Mouse (Mus musculus): ENCODE measurements at regions not wholly inside any gene's neighbourhood (a gene's known extent, or its start where the extent isn't known, plus 50 kb on each side); places are given as distances from the start of the nearest gene placed in this dataset.

- no peak for ATAC-seq (ENCODE audit: low FRiP score, low read depth)
- Histone ChIP-seq H3K4me2 (replicated peaks) (no peak overlapping the region), H3K4me3 (no peak overlapping the region), H3K9me3 (no peaks in the 10 kb centered on the region), H3K27ac (replicated peaks) (no peak overlapping the region), H3K36me3 (no peaks in the 10 kb centered on the region), H3K4me1 (no peaks in the 10 kb centered on the region), H3K9ac (replicated peaks) (no peak overlapping the region), H3K27me3 (no peaks in the 10 kb centered on the region)
- 65% methylated on average over 2 of the region's 2 CpGs for WGBS
Measured at GRCm38 (mm10) chrX:57950896-57951295, 71.6 kb upstream of the Zic3 start.

DNA sequence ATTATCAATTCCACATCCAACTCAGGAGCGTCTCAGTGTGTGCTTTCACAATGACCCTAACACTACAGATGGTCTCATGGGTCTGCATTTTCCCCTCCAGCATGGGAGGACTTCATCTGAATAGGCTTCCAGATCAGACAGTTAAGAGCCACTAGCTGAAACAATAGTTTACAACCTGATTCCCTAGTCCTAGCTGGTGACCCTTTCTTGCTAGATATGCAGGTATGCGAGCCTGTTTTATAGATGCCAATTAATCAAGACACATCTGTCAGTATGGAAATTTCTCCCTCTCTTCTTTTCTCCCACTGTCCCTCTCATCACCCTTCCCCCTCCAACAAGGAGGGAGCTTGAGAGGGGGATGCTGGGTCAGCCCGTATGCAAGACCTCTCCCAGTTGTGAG is 71.2 kb upstream of the Zic3 start:
- H3K4me2 ChIP-seq (replicated peaks), result no peak overlapping the region
- no peak overlapping the region for H3K27ac ChIP-seq (replicated peaks)
- WGBS, result 62% methylated on average over 3 of the region's 3 CpGs
- H3K36me3 ChIP-seq, result no peaks in the 10 kb centered on the region
- no peak overlapping the region for H3K9ac ChIP-seq (replicated peaks)
- no peak overlapping the region for H3K4me3 ChIP-seq
- H3K27me3 ChIP-seq, result no peaks in the 10 kb centered on the region
- ATAC-seq (ENCODE audit: low FRiP score, low read depth), result no peak
- no peaks in the 10 kb centered on the region for H3K4me1 ChIP-seq
- H3K9me3 ChIP-seq, result no peaks in the 10 kb centered on the region

GRCm38 (mm10) chrX:57954594-57955185 is 67.8 kb upstream of the Zic3 start:
- no peak overlapping the region for H3K9ac ChIP-seq (replicated peaks)
- H3K4me1 ChIP-seq, result no peaks in the 10 kb centered on the region
- no peak overlapping the region for H3K27ac ChIP-seq (replicated peaks)
- H3K36me3 ChIP-seq, result no peaks in the 10 kb centered on the region
- WGBS, result 30% methylated on average over 3 of the region's 3 CpGs
- ATAC-seq (ENCODE audit: low FRiP score, low read depth), result peak; percentile 62; the same call in 1 of the 2 replicates
- no peaks in the 10 kb centered on the region for H3K9me3 ChIP-seq
- H3K4me3 ChIP-seq, result no peak overlapping the region
- H3K4me2 ChIP-seq (replicated peaks), result no peak overlapping the region
- H3K27me3 ChIP-seq, result no peaks in the 10 kb centered on the region
